Mouse (Mus musculus) layer of hippocampus, adult 8-10 months (tissue): ENCODE measurements around the gene Gm28305. TPM values are rescaled to one million over a fixed set of nuclear protein-coding genes. Genes with fewer than 3 reads are reported as not detected.

Experiments
- total RNA-seq, 4 experiments: library from RNA; stranded (reverse); gene quantifications; 2 replicates each; pipeline ENCODE4 v1.2.4; 2022

Gm28305 gene
- total RNA-seq, 4 experiments from 2014 or later = not detected

Other genes with a start within 250 kb of the Gm28305 start
- 10 to 100 TPM in 1 of 4 experiments, 1 to 10 TPM in 3; 6.9 to 10.6 (median 8.6) TPM for gene Nphp3, start 38.1 kb upstream of the Gm28305 start, total RNA-seq
- 10 to 100 TPM; 39.2 to 45.8 (median 44.2) TPM for gene Uba5, start 22.5 kb downstream of the Gm28305 start, total RNA-seq
- gene Acad11, start 22.7 kb downstream of the Gm28305 start, total RNA-seq = 10 to 100 TPM; 22.8 to 25.0 (median 22.9) TPM
- under 1 TPM in 2 of 4 experiments, not detected in 2; 0.14 to 0.67 TPM for gene Ackr4, start 86.3 kb downstream of the Gm28305 start, total RNA-seq
- gene Dnajc13, start 222.3 kb downstream of the Gm28305 start, total RNA-seq = 10 to 100 TPM; 62.6 to 72.7 (median 69.0) TPM